ENCODE assay signal across 24 mouse cellular contexts in genomic region chr3:85959669-85960068, GRCm38 (mm10). TPM values are rescaled to one million over a fixed set of nuclear protein-coding genes. Genes with fewer than 3 reads are reported as not detected.
DNase-seq lines count a peak whose midpoint lies in the region; ATAC-seq lines count a peak whose summit lies in the region.
"Had no signal": no experiment of that assay in that cellular context is flagged by ENCODE, and none has a peak within 500 bp of the region (broad histone marks: within the 10 kb centered on the region; RNA-seq: fewer than 3 reads in every experiment).

No protein-coding gene starts in this region.

- no peak overlapping the region for H3K27ac ChIP-seq in heart, embryonic 10.5 days
- no peak overlapping the region for H3K27ac ChIP-seq in kidney, embryonic 16.5 days (ENCODE audit: low read length)
- H3K27ac ChIP-seq in hindbrain, embryonic 16.5 days (ENCODE audit: low read depth, low read length), result no peak overlapping the region
- H3K27ac ChIP-seq: embryonic facial prominence, embryonic 10.5 days; embryonic facial prominence, embryonic 12.5 days; forebrain, embryonic 13.5 days; forebrain, embryonic 15.5 days had no signal

- 88% methylated on average over 1 of the region's 1 CpGs for WGBS in heart, embryonic 10.5 days
- 80% methylated on average over 1 of the region's 1 CpGs for WGBS in kidney, embryonic 16.5 days
- 77% methylated on average over 1 of the region's 1 CpGs for whole genome bisulfite sequencing in hindbrain, embryonic 16.5 days

- H3K9me3 ChIP-seq in heart, embryonic 10.5 days, result no peaks in the 10 kb centered on the region
- H3K9me3 ChIP-seq in kidney, embryonic 16.5 days (ENCODE audit: low read length), result peaks cover 11% of the 10 kb centered on the region
- peaks cover 5% of the 10 kb centered on the region for H3K9me3 ChIP-seq in hindbrain, embryonic 16.5 days (ENCODE audit: control insufficient read depth, low read length)
- H3K9me3 ChIP-seq: embryonic facial prominence, embryonic 12.5 days; forebrain, embryonic 15.5 days had no signal

- peaks cover 15% of the 10 kb centered on the region for H3K4me1 ChIP-seq in heart, embryonic 10.5 days
- H3K4me1 ChIP-seq in kidney, embryonic 16.5 days (ENCODE audit: insufficient read depth, low read length), result peaks cover 6% of the 10 kb centered on the region; the same call in 1 of the 2 replicates
- H3K4me1 ChIP-seq in hindbrain, embryonic 16.5 days (ENCODE audit: control insufficient read depth, insufficient read depth, low read depth, low read length), result no peaks in the 10 kb centered on the region
- H3K4me1 ChIP-seq: forebrain, embryonic 13.5 days; forebrain, embryonic 15.5 days had no signal

- no peaks in the 10 kb centered on the region for H3K27me3 ChIP-seq in heart, embryonic 10.5 days (ENCODE audit: insufficient read depth, poor library complexity, severe bottlenecking)
- H3K27me3 ChIP-seq in kidney, embryonic 16.5 days (ENCODE audit: insufficient read depth, low read length), result no peaks in the 10 kb centered on the region
- H3K27me3 ChIP-seq in hindbrain, embryonic 16.5 days (replicated peaks; ENCODE audit: control insufficient read depth, insufficient read depth, low read length), result no peaks in the 10 kb centered on the region
- H3K27me3 ChIP-seq: embryonic facial prominence, embryonic 12.5 days; forebrain, embryonic 13.5 days; forebrain, embryonic 15.5 days had no signal

- no peak overlapping the region for H3K4me3 ChIP-seq in heart, embryonic 10.5 days
- H3K4me3 ChIP-seq in kidney, embryonic 16.5 days (ENCODE audit: low read length), result no peak overlapping the region
- H3K4me3 ChIP-seq in hindbrain, embryonic 16.5 days (ENCODE audit: low read length), result no peak overlapping the region
- H3K4me3 ChIP-seq: embryonic facial prominence, embryonic 10.5 days; embryonic facial prominence, embryonic 12.5 days; forebrain, embryonic 13.5 days; forebrain, embryonic 15.5 days had no signal

- H3K36me3 ChIP-seq in heart, embryonic 10.5 days, result no peaks in the 10 kb centered on the region
- H3K36me3 ChIP-seq in kidney, embryonic 16.5 days (ENCODE audit: insufficient read depth, low read length), result no peaks in the 10 kb centered on the region
- no peaks in the 10 kb centered on the region for H3K36me3 ChIP-seq in hindbrain, embryonic 16.5 days (ENCODE audit: control insufficient read depth, insufficient read depth, low read length)
- H3K36me3 ChIP-seq: embryonic facial prominence, embryonic 10.5 days; embryonic facial prominence, embryonic 12.5 days; forebrain, embryonic 15.5 days had no signal

- ATAC-seq in kidney, embryonic 16.5 days (ENCODE audit: low FRiP score, low TSS enrichment), result peak; percentile 35; the same call in 1 of the 2 replicates
- no peak for ATAC-seq in hindbrain, embryonic 16.5 days
- ATAC-seq: activated CD4-positive, CD25-positive, alpha-beta regulatory T cell, adult 4 months; forebrain, embryonic 13.5 days; forebrain, embryonic 15.5 days; forebrain, postnatal 0 days had no signal

- H3K9ac ChIP-seq in kidney, embryonic 16.5 days (replicated peaks; ENCODE audit: low read length), result no peak overlapping the region
- H3K9ac ChIP-seq in hindbrain, embryonic 16.5 days (ENCODE audit: low read depth, low read length), result no peak overlapping the region
- H3K9ac ChIP-seq: embryonic facial prominence, embryonic 12.5 days; forebrain, embryonic 13.5 days; forebrain, embryonic 15.5 days; forebrain, postnatal 0 days had no signal

- peak; percentile 74 for DNase-seq in heart, embryonic 10.5 days (ENCODE audit: low spot score)
- no peak for DNase-seq in heart, postnatal 4 days
- no peak for DNase-seq in kidney, postnatal 14 days
- DNase-seq: adrenal gland, adult 8-10 months; adrenal gland, postnatal 14 days; adrenal gland, postnatal 36 days; cerebellum, adult 11-12 months; cerebellum, adult 2 months; cerebellum, adult 9-10 months; cerebellum, postnatal 10 days; cerebellum, postnatal 25 days; forebrain, postnatal 0 days had no signal

- H3K4me2 ChIP-seq in kidney, embryonic 16.5 days (replicated peaks; ENCODE audit: low read depth, low read length), result no peak overlapping the region
- no peak overlapping the region for H3K4me2 ChIP-seq in hindbrain, embryonic 16.5 days (ENCODE audit: low read length)
- H3K4me2 ChIP-seq: embryonic facial prominence, embryonic 12.5 days; forebrain, embryonic 13.5 days; forebrain, embryonic 15.5 days had no signal

RNA-seq across cellular contexts. Expression of gene Sh3d19, which starts 11.2 kb away (rescaled TPM):
- polyA plus RNA-seq in heart, embryonic 10.5 days (2016; fragmentation: Nextera tagmentation; extraction: Ambion mirVana), result 10.4 and 17.7 TPM in 2 replicates
- total RNA-seq in heart, postnatal 4 days (2021), result 10 to 100 TPM; 21.4 to 21.5 TPM
- polyA plus RNA-seq in kidney, embryonic 16.5 days (2015; fragmentation: Nextera tagmentation; extraction: Ambion mirVana), result 27.4 and 28.5 TPM in 2 replicates
- 14.0 and 15.5 TPM in 2 replicates for polyA plus RNA-seq in hindbrain, embryonic 16.5 days (2015; fragmentation: Nextera tagmentation; extraction: Ambion mirVana)

RNA-seq across cellular contexts. Expression of gene Prss48, which starts 42.6 kb away (rescaled TPM):
- polyA plus RNA-seq in heart, embryonic 10.5 days (2016; fragmentation: Nextera tagmentation; extraction: Ambion mirVana), result not detected in 2 replicates
- not detected for total RNA-seq in heart, postnatal 4 days (2021)
- 0.19 and 0.27 TPM in 2 replicates for polyA plus RNA-seq in kidney, embryonic 16.5 days (2015; fragmentation: Nextera tagmentation; extraction: Ambion mirVana)
- not detected in 2 replicates for polyA plus RNA-seq in hindbrain, embryonic 16.5 days (2015; fragmentation: Nextera tagmentation; extraction: Ambion mirVana)
- total RNA-seq: adrenal gland, adult 18-20 months; adrenal gland, adult 8-10 months; adrenal gland, postnatal 14 days; adrenal gland, postnatal 36 days; forebrain, postnatal 0 days; MEL had no signal
- polyA plus RNA-seq: activated CD4-positive, CD25-positive, alpha-beta regulatory T cell, adult 4 months; cerebellum, adult 2 months; cortical plate, adult 2 months; embryonic facial prominence, embryonic 12.5 days; embryonic facial prominence, embryonic 14.5 days; forebrain, embryonic 11.5 days; forebrain, embryonic 13.5 days; forebrain, embryonic 15.5 days; forebrain, postnatal 0 days had no signal
